Mouse (Mus musculus) cerebellum, postnatal 10 days (tissue): ENCODE results near the gene Nfasc.
A peak's percentile ranks its signal among the peaks of the same experiment; 100 is the strongest.

Experiments used
- DNase-seq, 2 experiments: peaks; one replicate each; pipeline ENCODE4 v3.0.0; 2021; ENCODE audit warnings: mixed read lengths in 2 of 2

The Nfasc gene

DNA sequence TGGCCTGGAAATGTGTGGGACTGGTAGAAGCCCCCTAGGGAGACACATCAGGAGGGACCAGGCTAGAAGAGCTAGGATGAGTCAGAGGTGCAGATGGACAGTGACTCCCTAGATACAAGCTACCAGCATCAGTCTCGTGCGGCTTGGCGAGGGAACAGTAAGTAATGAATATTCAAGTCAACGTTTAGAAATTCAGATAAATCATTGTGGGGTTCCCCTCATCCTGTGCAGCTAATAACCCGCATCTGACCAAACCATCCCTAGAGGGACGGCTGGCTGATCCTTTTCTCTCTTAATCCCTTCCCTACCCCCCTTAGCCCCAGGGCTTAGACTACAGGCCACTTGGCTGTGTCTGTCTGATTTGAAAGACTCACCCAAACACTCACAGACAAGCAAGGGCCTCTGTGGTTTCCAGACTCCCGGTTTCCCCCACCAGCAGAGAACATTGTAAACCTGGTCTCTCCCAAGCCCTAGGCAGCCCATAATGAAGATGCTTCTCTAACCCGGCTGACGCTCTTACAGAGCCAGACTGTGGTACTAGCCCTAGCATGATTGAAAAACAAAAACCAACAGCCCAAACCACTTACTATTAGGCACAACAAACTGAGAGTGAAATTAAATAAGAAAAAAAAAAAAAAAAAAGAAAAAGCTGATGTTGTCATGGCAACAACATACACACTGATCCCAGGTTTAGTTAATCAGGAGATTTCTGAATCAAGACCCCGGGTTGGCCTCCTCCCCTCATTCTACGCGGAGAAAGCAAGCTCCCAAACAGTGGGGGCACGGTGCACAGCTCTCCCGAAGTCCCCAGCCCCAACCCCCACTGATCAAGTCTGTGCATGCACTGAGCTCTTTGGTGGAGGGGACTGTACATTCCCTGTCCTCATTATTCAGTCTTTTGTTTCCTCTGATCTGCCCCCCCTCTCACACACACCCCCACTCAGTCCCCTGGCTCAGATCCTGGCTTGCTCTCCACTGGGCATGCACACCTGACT lies 159.5 kb downstream of the Nfasc start:
- DNase-seq = no peak

DNA sequence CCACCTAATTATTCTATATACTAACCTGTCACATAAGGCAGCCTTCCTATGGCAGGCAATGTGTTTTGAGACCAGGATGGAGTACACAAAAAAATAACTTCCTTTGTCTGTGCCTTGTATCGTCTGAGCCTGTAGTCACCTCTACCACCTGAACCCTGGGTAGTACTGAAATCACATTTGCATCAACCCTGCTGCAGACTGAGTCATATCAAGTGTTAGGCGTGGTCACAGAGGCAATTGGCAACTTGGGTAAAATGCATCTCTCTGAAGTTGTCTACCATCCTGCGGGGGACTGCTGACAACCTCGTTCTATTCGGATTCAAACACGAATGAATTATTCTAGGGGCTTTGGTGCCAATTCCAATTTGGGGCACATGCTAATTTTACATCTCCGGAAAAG lies 161.5 kb downstream of the Nfasc start:
- DNase-seq = no peak

DNA sequence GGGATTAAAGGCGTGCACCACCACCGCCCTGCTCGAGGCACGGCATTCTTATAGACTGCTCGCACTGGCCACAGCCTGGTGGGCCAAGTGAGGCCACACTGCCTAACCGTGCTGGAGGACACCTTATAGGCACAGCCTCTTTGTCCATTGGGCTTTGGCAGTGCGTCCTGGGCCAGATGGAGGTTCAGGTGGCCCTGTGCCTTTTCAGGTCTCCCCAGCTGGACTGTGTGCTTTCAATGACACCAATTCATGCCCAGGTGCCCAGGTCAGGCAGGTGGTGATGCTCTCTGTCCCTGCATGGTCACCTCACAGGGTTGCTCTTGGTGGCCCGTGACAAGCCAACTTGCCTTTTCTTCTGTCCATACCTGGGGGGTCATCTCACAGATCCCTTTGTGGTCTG lies 164.8 kb downstream of the Nfasc start:
- no peak for DNase-seq

DNA sequence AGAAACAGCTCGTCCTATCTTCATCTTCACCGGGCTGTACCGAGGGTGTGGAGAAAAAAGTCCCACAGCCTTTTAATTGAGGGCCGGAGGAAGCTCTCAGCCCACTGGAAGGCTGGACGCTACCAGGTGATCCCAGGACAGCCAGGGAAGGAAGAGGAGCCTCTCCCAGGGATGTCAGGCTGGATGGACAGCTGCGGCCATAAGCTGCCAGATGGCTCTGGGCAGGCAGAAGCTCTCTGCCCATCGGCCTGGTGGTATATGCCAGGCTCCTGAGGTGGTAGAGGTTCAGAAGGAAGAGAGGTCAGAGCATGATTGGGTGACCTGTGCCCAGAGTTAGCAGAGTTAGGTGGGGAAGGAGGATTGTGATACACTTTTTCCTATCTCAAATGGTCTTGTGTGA lies 168.7 kb downstream of the Nfasc start:
- peak; percentile 64 to 74 for DNase-seq

DNA sequence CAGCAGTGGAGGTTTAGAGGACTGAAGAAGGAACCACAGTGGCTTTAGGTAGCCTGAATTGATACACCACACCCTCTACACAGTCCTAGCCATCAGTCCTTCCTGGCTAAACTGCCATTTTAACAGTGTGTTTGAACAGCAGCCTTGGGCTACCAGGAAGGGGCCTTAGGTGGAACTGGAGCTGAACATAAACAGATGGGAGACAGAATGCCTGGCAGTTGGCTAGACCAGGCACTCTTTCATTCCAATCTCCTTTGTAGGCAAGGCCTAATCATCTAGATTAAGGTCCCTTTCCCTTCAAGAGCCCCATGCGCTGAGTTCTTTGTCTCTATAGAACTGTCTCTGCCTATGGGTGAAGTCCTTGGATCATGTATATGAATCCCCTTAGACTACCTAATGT lies 170.0 kb downstream of the Nfasc start:
- peak; percentile 56 to 60 for DNase-seq

- DNase-seq = peak; percentile 61 to 68
Observed at GRCm38 (mm10) chr1:132570906-132571305, 170.7 kb downstream of the Nfasc start.

GRCm38 (mm10) chr1:132570068-132570780 lies 171.4 kb downstream of the Nfasc start:
- peak; percentile 82 to 87 for DNase-seq

DNA sequence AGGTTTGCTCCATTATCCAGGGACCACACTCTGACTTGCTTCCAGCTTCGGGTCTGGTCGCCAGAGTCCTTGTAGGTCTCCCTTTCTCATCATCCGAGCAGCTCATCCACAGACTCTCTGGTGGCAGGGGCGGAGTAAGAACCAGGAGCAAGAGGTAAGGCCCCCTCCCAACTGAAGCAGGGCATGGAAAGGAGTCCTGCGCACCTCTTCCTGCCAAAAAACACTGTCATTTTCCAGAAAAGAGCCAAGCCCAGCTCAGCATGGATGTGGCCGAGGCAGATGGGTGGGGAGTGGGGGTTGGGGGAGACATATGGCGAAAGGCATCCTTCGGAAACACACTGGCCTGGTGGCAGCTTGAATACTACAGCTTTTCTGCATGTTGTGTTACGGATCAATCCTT lies 172.1 kb downstream of the Nfasc start:
- DNase-seq = peak; percentile 97

DNA sequence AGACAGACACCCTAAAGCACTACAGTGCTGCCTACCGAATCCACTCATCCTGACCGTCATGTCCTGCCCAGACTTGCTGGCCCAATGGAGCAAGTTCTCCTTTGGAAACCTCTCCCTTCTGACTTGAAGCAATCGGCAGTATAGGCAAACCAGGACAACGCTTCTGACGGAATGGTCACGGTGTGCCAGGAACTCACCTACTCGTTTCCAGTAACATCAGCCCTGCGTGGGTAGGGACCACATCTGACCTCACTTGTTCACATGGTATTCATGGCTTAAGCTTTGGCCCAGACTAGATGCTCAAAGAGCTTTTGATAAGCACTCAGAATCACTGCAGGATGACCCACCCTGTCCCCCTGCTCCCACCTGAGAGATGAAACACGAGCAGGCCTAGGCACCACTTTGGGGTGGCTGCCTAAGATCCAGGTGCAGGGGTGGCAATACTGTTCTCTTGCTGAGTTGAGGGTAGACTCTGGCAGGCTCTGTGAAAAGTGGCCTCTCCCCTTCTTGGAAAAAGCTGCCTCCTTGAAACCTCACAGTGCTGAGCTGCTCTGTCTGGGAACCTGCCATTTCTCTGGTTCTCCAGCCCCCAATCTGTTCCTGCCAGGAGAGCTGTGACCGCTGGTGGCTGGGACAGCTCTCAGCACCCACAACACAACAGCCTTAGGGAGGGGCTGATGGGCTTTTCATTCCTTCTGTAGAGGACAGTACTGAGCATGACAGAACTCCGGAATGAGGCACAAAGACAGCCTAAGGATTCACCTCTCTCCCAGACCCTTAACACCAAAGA lies 174.1 kb downstream of the Nfasc start:
- DNase-seq = peak; percentile 56 to 57

- DNase-seq = no peak
Observed at GRCm38 (mm10) chr1:132565766-132566165, 175.8 kb downstream of the Nfasc start.

- no peak for DNase-seq
Observed at GRCm38 (mm10) chr1:132564946-132565345, 176.7 kb downstream of the Nfasc start.

DNA sequence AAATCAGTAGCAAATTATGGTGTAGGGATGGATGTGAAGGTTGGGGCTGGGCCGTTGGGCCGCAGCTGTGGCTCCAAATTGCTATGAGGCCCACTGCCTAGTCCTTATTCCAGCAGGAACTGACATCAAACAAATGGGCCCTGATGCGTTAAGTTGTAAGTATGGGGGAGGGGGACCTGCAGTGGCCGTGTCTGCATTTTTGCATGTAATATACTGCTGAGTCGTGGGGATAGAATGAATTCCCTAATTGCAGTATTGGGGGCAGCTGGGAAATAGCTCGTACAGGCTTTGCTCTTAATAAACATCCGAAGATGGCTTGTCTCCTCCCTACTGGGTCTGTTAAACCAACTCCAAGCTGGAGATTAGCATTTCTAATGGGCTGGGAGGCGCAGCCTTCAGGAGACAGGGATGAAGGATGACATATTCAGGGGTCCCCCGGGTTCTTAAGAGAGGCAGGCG lies 179.2 kb downstream of the Nfasc start:
- peak; percentile 62 to 63 for DNase-seq

- DNase-seq = peak; percentile 95 to 96
Observed at GRCm38 (mm10) chr1:132560907-132561700, 180.5 kb downstream of the Nfasc start.

DNA sequence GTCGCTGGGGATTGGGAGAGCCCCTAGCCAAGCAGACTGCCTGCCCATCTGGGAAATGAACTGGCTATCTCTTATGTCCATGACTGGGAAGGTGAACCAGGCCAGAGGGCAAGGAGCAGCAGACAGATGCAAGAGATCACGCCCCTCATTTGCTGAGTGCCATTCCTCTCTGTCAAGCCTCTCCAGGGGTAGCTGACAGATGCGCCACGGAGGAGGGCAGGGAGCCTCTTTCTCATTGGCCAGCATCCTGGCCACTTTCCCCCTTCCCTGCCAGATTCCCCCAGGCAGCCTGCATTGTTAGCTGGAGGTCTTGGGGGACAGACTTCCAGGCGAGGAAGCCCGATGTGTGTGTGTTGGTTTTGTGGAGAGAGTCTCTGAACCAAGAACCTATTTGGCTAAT lies 182.6 kb downstream of the Nfasc start:
- DNase-seq = peak in 1 of 2 experiments; percentile 69

GRCm38 (mm10) chr1:132557901-132558631 lies 183.5 kb downstream of the Nfasc start:
- peak; percentile 94 for DNase-seq

- DNase-seq = peak; percentile 68 to 72
Observed at GRCm38 (mm10) chr1:132543789-132544188, 197.8 kb downstream of the Nfasc start.

DNA sequence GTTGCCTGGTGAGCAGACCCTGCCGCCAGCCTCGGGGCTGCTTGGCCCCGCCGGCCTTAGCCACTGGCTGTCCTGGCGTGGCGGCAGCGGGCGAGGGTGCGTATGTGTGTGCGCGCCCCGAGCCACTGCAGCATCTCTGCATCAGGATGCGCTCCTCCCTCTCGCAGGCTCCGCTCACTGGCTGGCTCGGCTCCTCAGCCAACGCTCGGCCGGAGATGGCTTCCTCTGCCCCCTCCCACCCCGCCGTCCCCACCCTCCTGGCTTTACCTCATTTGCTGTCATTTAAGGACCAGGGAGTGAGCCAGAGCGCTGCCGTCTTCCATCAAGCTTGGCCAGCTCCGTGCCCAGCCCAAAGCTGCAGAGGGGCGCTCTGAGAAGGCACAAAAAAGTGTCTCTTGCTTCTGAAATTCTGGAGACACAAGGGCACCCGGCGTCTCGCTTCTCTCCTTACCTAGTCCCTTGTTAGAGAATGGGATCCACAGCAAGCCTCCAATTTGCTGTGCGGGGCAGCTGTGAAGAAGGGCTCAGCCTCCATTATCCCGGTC lies 198.8 kb downstream of the Nfasc start, which contains the start of gene Cntn2:
Cntn2 (minus strand) TSS at position 495 of the 545 bp plus-strand sequence.
- peak; percentile 92 to 95 for DNase-seq

- DNase-seq = peak; percentile 71 to 75
Observed at GRCm38 (mm10) chr1:132541824-132542599, 199.6 kb downstream of the Nfasc start.

DNA sequence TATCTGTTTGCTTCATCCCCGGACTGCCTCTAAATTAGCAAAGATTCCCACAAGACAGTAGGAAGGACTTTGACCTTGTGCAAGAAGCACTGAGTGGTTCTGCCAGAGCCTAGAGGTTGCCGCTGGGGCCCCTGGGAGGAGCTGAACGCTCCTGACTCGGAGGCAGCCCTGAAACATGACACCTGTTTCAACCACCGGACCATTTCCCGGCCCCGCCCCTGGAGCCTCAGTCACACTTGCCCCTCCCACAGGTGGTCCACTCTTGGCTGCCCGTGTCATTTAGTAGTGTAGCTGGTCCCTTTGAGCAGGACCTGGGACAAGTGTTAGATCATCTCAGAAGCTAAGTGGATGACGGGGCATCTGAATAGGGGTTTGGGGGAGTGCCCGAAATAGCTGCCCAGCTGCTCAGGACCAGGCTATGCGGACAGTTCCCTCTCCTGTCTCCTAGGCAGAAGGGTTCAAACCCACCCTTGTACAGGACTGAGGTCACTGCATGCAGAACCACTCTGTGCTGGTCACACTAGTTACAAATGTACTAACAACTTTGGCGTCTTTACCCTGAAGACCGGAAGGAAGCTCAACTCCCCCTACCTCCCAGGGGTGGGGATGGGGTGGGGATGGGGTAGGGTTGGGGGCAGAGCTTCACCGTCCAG lies 200.3 kb downstream of the Nfasc start:
- peak; percentile 77 for DNase-seq
